12 mouse cellular contexts compared by ENCODE assay signal in genomic region chr5:121864330-121864729, GRCm38 (mm10). TPM values are rescaled to one million over a fixed set of nuclear protein-coding genes. Genes with fewer than 3 reads are reported as not detected.
A peak's percentile ranks its signal among the peaks of the same experiment; 100 is the strongest.
DNase-seq lines count a peak whose midpoint lies in the region; ATAC-seq and TF ChIP-seq lines count a peak whose summit lies in the region.
"Had no signal": no experiment of that assay in that cellular context is flagged by ENCODE, and none has a peak within 500 bp of the region (broad histone marks: within the 10 kb centered on the region; RNA-seq: fewer than 3 reads in every experiment).

No protein-coding gene starts in this region.

- H3K27ac ChIP-seq in forebrain, embryonic 10.5 days, result peak overlapping the region; percentile 66
- no peak overlapping the region for H3K27ac ChIP-seq in forebrain, embryonic 16.5 days (ENCODE audit: low read length)
- no peak overlapping the region for H3K27ac ChIP-seq in liver, postnatal 0 days (ENCODE audit: low read depth)
- H3K27ac ChIP-seq in embryonic facial prominence, embryonic 11.5 days (replicated peaks; ENCODE audit: low read depth, low read length), result no peak overlapping the region
- no peak overlapping the region for H3K27ac ChIP-seq in liver, embryonic 12.5 days
- H3K27ac ChIP-seq: hindbrain, embryonic 13.5 days had no signal

- peaks cover 8% of the 10 kb centered on the region; the same call in 1 of the 2 replicates for H3K9me3 ChIP-seq in forebrain, embryonic 10.5 days
- 0 out of 2 replicates have a peak, but pooled peaks cover 2% of the 10 kb centered on the region for H3K9me3 ChIP-seq in forebrain, embryonic 16.5 days (ENCODE audit: control insufficient read depth, low read length)
- H3K9me3 ChIP-seq in liver, postnatal 0 days (ENCODE audit: low read length), result no peaks in the 10 kb centered on the region; the same call in 1 of the 2 replicates
- H3K9me3 ChIP-seq in embryonic facial prominence, embryonic 11.5 days (replicated peaks; ENCODE audit: control insufficient read depth, low read length), result no peaks in the 10 kb centered on the region
- H3K9me3 ChIP-seq in liver, embryonic 12.5 days (replicated peaks), result 0 out of 2 replicates have a peak, but pooled peaks cover 3% of the 10 kb centered on the region
- H3K9me3 ChIP-seq: hindbrain, embryonic 13.5 days had no signal

- no peak for ATAC-seq in forebrain, embryonic 16.5 days
- no peak for ATAC-seq in liver, postnatal 0 days
- ATAC-seq in embryonic facial prominence, embryonic 11.5 days (replicated peaks; ENCODE audit: insufficient number of reproducible peaks, low FRiP score, low TSS enrichment, low read depth), result no peak
- no peak for ATAC-seq in liver, embryonic 12.5 days
- ATAC-seq: Patski had no signal

- peaks cover 13% of the 10 kb centered on the region for H3K4me1 ChIP-seq in forebrain, embryonic 10.5 days
- no peaks in the 10 kb centered on the region for H3K4me1 ChIP-seq in forebrain, embryonic 16.5 days (replicated peaks; ENCODE audit: control insufficient read depth, insufficient read depth, low read length)
- no peaks in the 10 kb centered on the region for H3K4me1 ChIP-seq in liver, postnatal 0 days (ENCODE audit: insufficient read depth)
- H3K4me1 ChIP-seq in embryonic facial prominence, embryonic 11.5 days (ENCODE audit: control insufficient read depth, insufficient read depth, low read length), result no peaks in the 10 kb centered on the region
- peaks cover 4% of the 10 kb centered on the region; the same call in 1 of the 2 replicates for H3K4me1 ChIP-seq in liver, embryonic 12.5 days

- TF ChIP-seq CTCF in liver, postnatal 0 days (IDR thresholded peaks at IDR 0.05; ENCODE audit: low read depth), result no peak

- no peak overlapping the region for H3K9ac ChIP-seq in forebrain, embryonic 16.5 days (replicated peaks; ENCODE audit: low read depth, low read length)
- H3K9ac ChIP-seq in liver, postnatal 0 days (replicated peaks), result no peak overlapping the region
- no peak overlapping the region for H3K9ac ChIP-seq in embryonic facial prominence, embryonic 11.5 days (replicated peaks; ENCODE audit: low read length)
- no peak overlapping the region for H3K9ac ChIP-seq in liver, embryonic 12.5 days
- H3K9ac ChIP-seq: hindbrain, embryonic 13.5 days had no signal

- TF ChIP-seq EP300 in liver, postnatal 0 days (IDR thresholded peaks at IDR 0.05; ENCODE audit: low read depth), result no peak

- no peak for DNase-seq in forebrain, embryonic 10.5 days (ENCODE audit: extremely low spot score, low spot score)
- DNase-seq in liver, result peak; percentile 50
- DNase-seq in liver, postnatal 0 days, result no peak
- no peak for DNase-seq in embryonic facial prominence, embryonic 11.5 days (ENCODE audit: low spot score)
- DNase-seq in urinary bladder, adult 2 months (ENCODE audit: low spot score), result no peak
- DNase-seq in kidney, adult 18-20 months, result no peak
- DNase-seq: cerebellum, adult 8-10 months; gastrocnemius, postnatal 14 days had no signal

- H3K27me3 ChIP-seq in forebrain, embryonic 10.5 days (ENCODE audit: poor library complexity, severe bottlenecking), result 0 out of 2 replicates have a peak, but pooled peaks cover 4% of the 10 kb centered on the region
- no peaks in the 10 kb centered on the region for H3K27me3 ChIP-seq in forebrain, embryonic 16.5 days (replicated peaks; ENCODE audit: control insufficient read depth, insufficient read depth, low read length)
- H3K27me3 ChIP-seq in liver, postnatal 0 days (ENCODE audit: insufficient read depth, low read length), result no peaks in the 10 kb centered on the region
- H3K27me3 ChIP-seq in embryonic facial prominence, embryonic 11.5 days (ENCODE audit: control insufficient read depth, insufficient read depth, low read length), result no peaks in the 10 kb centered on the region
- no peaks in the 10 kb centered on the region; the same call in none of the 2 replicates for H3K27me3 ChIP-seq in liver, embryonic 12.5 days (replicated peaks)
- H3K27me3 ChIP-seq: Patski had no signal

- no peak overlapping the region for H3K4me2 ChIP-seq in forebrain, embryonic 16.5 days (ENCODE audit: low read length)
- H3K4me2 ChIP-seq in liver, postnatal 0 days (ENCODE audit: low read depth, low read length), result no peak overlapping the region
- H3K4me2 ChIP-seq in embryonic facial prominence, embryonic 11.5 days (ENCODE audit: low read depth, low read length), result peak overlapping the region; percentile 34
- H3K4me2 ChIP-seq in liver, embryonic 12.5 days, result peak overlapping the region; percentile 44
- H3K4me2 ChIP-seq: hindbrain, embryonic 13.5 days had no signal

- H3K4me3 ChIP-seq in forebrain, embryonic 10.5 days, result peak overlapping the region; percentile 39
- H3K4me3 ChIP-seq in forebrain, embryonic 16.5 days (replicated peaks; ENCODE audit: low read length), result no peak overlapping the region
- H3K4me3 ChIP-seq in liver, postnatal 0 days (ENCODE audit: low read depth, low read length), result no peak overlapping the region
- no peak overlapping the region for H3K4me3 ChIP-seq in embryonic facial prominence, embryonic 11.5 days (ENCODE audit: low read depth, low read length)
- H3K4me3 ChIP-seq in liver, embryonic 12.5 days, result no peak overlapping the region
- H3K4me3 ChIP-seq: hindbrain, embryonic 13.5 days had no signal

- peaks cover 21% of the 10 kb centered on the region for H3K36me3 ChIP-seq in forebrain, embryonic 10.5 days (replicated peaks)
- peaks cover 6% of the 10 kb centered on the region for H3K36me3 ChIP-seq in forebrain, embryonic 16.5 days (ENCODE audit: control insufficient read depth, insufficient read depth)
- peaks cover 3% of the 10 kb centered on the region for H3K36me3 ChIP-seq in liver, postnatal 0 days (replicated peaks; ENCODE audit: insufficient read depth, low read length)
- H3K36me3 ChIP-seq in embryonic facial prominence, embryonic 11.5 days (replicated peaks; ENCODE audit: control insufficient read depth, insufficient read depth, low read depth, low read length), result no peaks in the 10 kb centered on the region
- peaks cover 14% of the 10 kb centered on the region; the same call in 1 of the 2 replicates for H3K36me3 ChIP-seq in liver, embryonic 12.5 days

- 7% methylated on average over 8 of the region's 11 CpGs for WGBS in forebrain, embryonic 10.5 days
- 12% methylated on average over 7 of the region's 11 CpGs for WGBS in forebrain, embryonic 16.5 days
- WGBS in liver, postnatal 0 days (ENCODE audit: insufficient replicate concordance), result 26% methylated on average over 4 of the region's 11 CpGs
- 10% methylated on average over 7 of the region's 11 CpGs for WGBS in embryonic facial prominence, embryonic 11.5 days
- 18% methylated on average over 8 of the region's 11 CpGs for WGBS in liver, embryonic 12.5 days (ENCODE audit: insufficient replicate concordance)

RNA-seq across cellular contexts. Expression of gene Pheta1, which starts 15.5 kb away (rescaled TPM):
- polyA plus RNA-seq in forebrain, embryonic 10.5 days (2016; fragmentation: Nextera tagmentation; extraction: Ambion mirVana), result 45.3 and 47.8 TPM in 2 replicates
- polyA plus RNA-seq in forebrain, embryonic 16.5 days (2015; fragmentation: Nextera tagmentation; extraction: Ambion mirVana), result 55.7 TPM in 2 replicates
- 4.8 and 5.7 TPM in 2 replicates for polyA plus RNA-seq in liver, postnatal 0 days (2015; fragmentation: Nextera tagmentation; extraction: Ambion mirVana)
- 25.2 and 27.4 TPM in 2 replicates for polyA plus RNA-seq in embryonic facial prominence, embryonic 11.5 days (2014; fragmentation: Nextera tagmentation; extraction: Ambion mirVana)
- polyA plus RNA-seq in liver, embryonic 12.5 days (2016; fragmentation: Nextera tagmentation; extraction: Ambion mirVana), result 6.6 and 7.3 TPM in 2 replicates
- polyA plus RNA-seq in urinary bladder, adult 2 months (2012; rRNA removed), result 11.3 and 12.2 TPM in 2 replicates

RNA-seq across cellular contexts. Expression of gene Sh2b3, which starts 26.9 kb away (rescaled TPM):
- polyA plus RNA-seq in forebrain, embryonic 10.5 days (2016; fragmentation: Nextera tagmentation; extraction: Ambion mirVana), result 5.4 and 5.5 TPM in 2 replicates
- 5.5 and 5.9 TPM in 2 replicates for polyA plus RNA-seq in forebrain, embryonic 16.5 days (2015; fragmentation: Nextera tagmentation; extraction: Ambion mirVana)
- 9.0 and 9.1 TPM in 2 replicates for polyA plus RNA-seq in liver, postnatal 0 days (2015; fragmentation: Nextera tagmentation; extraction: Ambion mirVana)
- 7.8 and 8.7 TPM in 2 replicates for polyA plus RNA-seq in embryonic facial prominence, embryonic 11.5 days (2014; fragmentation: Nextera tagmentation; extraction: Ambion mirVana)
- polyA plus RNA-seq in liver, embryonic 12.5 days (2016; fragmentation: Nextera tagmentation; extraction: Ambion mirVana), result 13.0 TPM in 2 replicates
- 22.2 and 25.8 TPM in 2 replicates for polyA plus RNA-seq in urinary bladder, adult 2 months (2012; rRNA removed)

Comparison
In these comparisons a context has a peak if more than half of its experiments do, and no peak if none do; other contexts are left out.
1. H3K4me2 ChIP-seq: peak in embryonic facial prominence, embryonic 11.5 days (single experiment) and liver, embryonic 12.5 days (single experiment); none in forebrain, embryonic 16.5 days (single experiment) and liver, postnatal 0 days (single experiment).